Mouse (Mus musculus): ENCODE results near the gene Fam57b.

DNA sequence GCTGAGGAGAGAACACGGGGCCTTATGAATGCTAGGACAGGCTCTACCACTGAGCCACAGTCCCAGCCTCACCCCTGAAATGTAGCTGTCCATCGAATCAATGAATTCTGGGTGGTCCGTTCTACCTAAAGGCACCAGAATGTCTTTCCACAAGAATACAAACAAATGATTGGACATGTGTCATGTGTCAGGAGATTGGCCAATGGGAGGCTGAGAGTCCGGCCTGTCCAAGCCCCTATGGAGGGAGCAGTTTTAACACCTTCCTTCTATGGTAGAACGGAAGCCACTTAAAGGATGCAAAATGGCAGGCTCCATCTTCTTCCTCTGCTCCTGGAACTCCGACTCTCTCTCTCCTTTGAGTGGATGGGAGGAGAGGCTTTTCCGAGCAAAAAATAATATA lies 20.1 kb downstream of the Fam57b start:
- no peak for TF ChIP-seq CTCF (IDR thresholded peaks at IDR 0.05; ENCODE audit: extremely low read depth, insufficient read depth, insufficient read length, insufficient replicate concordance)
- TF ChIP-seq POLR2A (IDR thresholded peaks at IDR 0.05; ENCODE audit: low read depth, low read length), result no peak

Measured in spleen, adult 2 months (tissue).